Mouse (Mus musculus) myocyte (in vitro differentiated cells): ENCODE measurements at regions not wholly inside any gene's neighbourhood (a gene's known extent, or its start where the extent isn't known, plus 50 kb on each side); places are given as distances from the start of the nearest gene placed in this dataset.

Source experiments
- H3K27me3 ChIP-seq: one replicate; pipeline ENCODE4 v1.6.1; 2011; ENCODE audit not compliant: control insufficient read depth, insufficient read depth, insufficient read length
- H3K36me3 ChIP-seq: one replicate; pipeline ENCODE4 v1.6.1; 2011; ENCODE audit not compliant: control insufficient read depth, insufficient read depth
- H3K4me2 ChIP-seq: one replicate; pipeline ENCODE4 v1.6.1; 2011; ENCODE audit warnings: low read depth, control low read depth
- H3K4me3 ChIP-seq: one replicate; pipeline ENCODE4 v1.5.1; 2011; ENCODE audit warnings: mild to moderate bottlenecking, control low read depth, moderate library complexity
- H3K79me2 ChIP-seq: one replicate; pipeline ENCODE4 v1.6.1; 2011; ENCODE audit not compliant: control insufficient read depth, insufficient read depth
- H3ac ChIP-seq: one replicate; pipeline ENCODE4 v1.6.1; 2011; ENCODE audit not compliant: control insufficient read depth, insufficient read length
- CEBPB ChIP-seq: IDR thresholded peaks from 2 replicates; pipeline ENCODE4 v1.6.1; 2011; ENCODE audit warnings: mild to moderate bottlenecking, moderate library complexity; ENCODE audit not compliant: poor library complexity, insufficient read depth, severe bottlenecking
- E2F4 ChIP-seq: IDR thresholded peaks from one replicate; pipeline ENCODE4 v1.6.1; 2011; ENCODE audit warnings: mild to moderate bottlenecking, control low read depth, moderate library complexity; ENCODE audit not compliant: insufficient read depth
- MAX ChIP-seq: IDR thresholded peaks from one replicate; pipeline ENCODE4 v1.6.1; 2011; ENCODE audit warnings: low read depth, mild to moderate bottlenecking, control low read depth
- MYOD1 ChIP-seq, 3 experiments: IDR thresholded peaks; one replicate each; pipeline ENCODE4 v1.6.1; 2011; ENCODE audit warnings: control low read depth in 2 of 3, low read depth in 2 of 3, mild to moderate bottlenecking in 2 of 3, moderate library complexity in 1 of 3; ENCODE audit not compliant: insufficient read length in 2 of 3, control insufficient read depth in 1 of 3
- MYOG ChIP-seq, 3 experiments: IDR thresholded peaks; one replicate each; pipeline ENCODE4 v1.6.1; 2011; ENCODE audit warnings: control low read depth in 2 of 3, low read depth in 2 of 3, mild to moderate bottlenecking in 2 of 3; ENCODE audit not compliant: insufficient read length in 2 of 3, control insufficient read depth in 1 of 3, insufficient read depth in 1 of 3
- POLR2A ChIP-seq: IDR thresholded peaks from one replicate; pipeline ENCODE4 v1.6.1; 2011; ENCODE audit warnings: low read depth, mild to moderate bottlenecking, control low read depth, moderate library complexity; ENCODE audit not compliant: insufficient read length
- POLR2AphosphoS2 ChIP-seq: IDR thresholded peaks from one replicate; pipeline ENCODE4 v1.6.1; 2011; ENCODE audit warnings: low read depth, control low read depth; ENCODE audit not compliant: insufficient read length
- REST ChIP-seq: IDR thresholded peaks from one replicate; pipeline ENCODE4 v1.6.1; 2011; ENCODE audit warnings: mild to moderate bottlenecking, control low read depth, moderate library complexity; ENCODE audit not compliant: insufficient read depth, insufficient read length
- SRF ChIP-seq: IDR thresholded peaks from one replicate; pipeline ENCODE4 v1.6.1; 2011; ENCODE audit warnings: low read depth; ENCODE audit not compliant: control insufficient read depth, insufficient read length
- TCF12 ChIP-seq: IDR thresholded peaks from one replicate; pipeline ENCODE4 v1.6.1; 2011; ENCODE audit warnings: mild to moderate bottlenecking, control low read depth; ENCODE audit not compliant: poor library complexity, insufficient read depth, severe bottlenecking
- TCF3 ChIP-seq: IDR thresholded peaks from one replicate; pipeline ENCODE4 v1.6.1; 2011; ENCODE audit warnings: low read depth, control low read depth; ENCODE audit not compliant: insufficient read length
- USF1 ChIP-seq: IDR thresholded peaks from one replicate; pipeline ENCODE4 v1.6.1; 2011; ENCODE audit warnings: low read depth, mild to moderate bottlenecking, control low read depth, moderate library complexity

DNA sequence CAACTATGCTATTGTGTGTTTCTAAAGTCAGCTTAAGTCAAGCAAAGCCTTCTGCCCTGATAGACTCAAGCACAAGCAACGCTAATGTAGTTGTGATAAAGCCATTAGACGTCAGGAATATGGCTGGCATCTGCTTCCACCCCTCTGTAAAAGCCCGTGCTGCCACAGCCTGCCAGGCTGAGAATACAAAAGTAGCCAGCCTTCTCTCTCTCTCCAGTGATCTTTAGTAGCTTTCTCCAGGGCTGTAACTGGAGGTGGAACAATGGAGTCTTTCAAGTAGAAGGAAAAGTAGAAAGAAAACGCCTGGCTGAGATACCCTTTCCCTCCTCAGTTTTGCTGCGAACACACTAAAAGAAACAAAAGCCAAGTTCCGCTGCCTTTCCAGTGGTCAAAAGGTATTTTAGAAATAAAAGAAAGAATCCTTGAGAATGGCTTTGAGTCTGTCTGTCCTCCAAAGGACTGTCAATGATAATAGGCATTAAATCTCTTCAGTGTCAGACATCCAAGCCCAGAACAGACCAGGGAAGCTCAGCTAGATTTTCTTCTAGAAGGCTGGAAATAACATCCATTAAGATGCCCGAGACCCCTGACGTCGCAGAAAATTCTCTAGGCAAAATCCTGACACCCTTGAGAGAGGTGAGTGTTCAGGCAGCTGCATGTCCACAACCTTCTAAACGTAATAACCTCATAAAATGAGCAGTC, 106.2 kb upstream of the Zfand5 start:
- H3K4me3 ChIP-seq, result no peak overlapping the region
- H3K36me3 ChIP-seq, result no peaks in the 10 kb centered on the region
- TF ChIP-seq MYOG (IDR thresholded peaks at IDR 0.05; ENCODE audit: control insufficient read depth in 1 of 3, insufficient read depth in 1 of 3, insufficient read length in 2 of 3, low read depth in 2 of 3), result no peak
- TF ChIP-seq CEBPB, result no peak
- no peak for TF ChIP-seq MYOD1 (IDR thresholded peaks at IDR 0.05; ENCODE audit: control insufficient read depth in 1 of 3, insufficient read length in 2 of 3, low read depth in 2 of 3)
- TF ChIP-seq POLR2A, result no peak
- no peak for TF ChIP-seq SRF
- TF ChIP-seq USF1, result no peak
- no peak for TF ChIP-seq REST
- TF ChIP-seq TCF3, result no peak
- TF ChIP-seq POLR2AphosphoS2, result no peak
- TF ChIP-seq E2F4, result no peak
- no peak for TF ChIP-seq MAX
- TF ChIP-seq TCF12, result no peak
- no peak overlapping the region for H3K4me2 ChIP-seq
- no peak overlapping the region for H3ac ChIP-seq
- H3K79me2 ChIP-seq, result no peaks in the 10 kb centered on the region
- H3K27me3 ChIP-seq, result no peaks in the 10 kb centered on the region

DNA sequence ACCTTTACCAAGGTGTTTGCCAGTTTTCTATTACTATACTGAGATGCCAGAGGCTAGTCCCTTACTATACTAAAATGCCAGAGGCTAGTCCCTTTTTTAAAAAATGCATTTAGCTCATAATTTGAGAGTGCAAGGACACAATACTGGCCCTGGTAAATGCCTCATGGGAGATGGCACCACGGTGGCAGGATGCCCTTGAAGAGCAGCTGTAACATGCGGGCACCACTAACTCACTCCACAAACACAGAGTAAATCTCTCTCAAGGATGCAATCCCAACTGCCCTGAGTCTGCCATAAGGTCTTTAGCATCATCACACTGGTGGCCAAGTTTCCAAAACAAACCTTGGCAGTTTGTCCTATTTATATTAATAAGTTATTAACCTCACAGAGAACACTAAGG, 108.1 kb upstream of the Zfand5 start:
- Histone ChIP-seq H3K4me3 (no peak overlapping the region), H3K27me3 (no peaks in the 10 kb centered on the region), H3ac (no peak overlapping the region), H3K79me2 (no peaks in the 10 kb centered on the region), H3K36me3 (no peaks in the 10 kb centered on the region), H3K4me2 (no peak overlapping the region)
- no peak for TF ChIP-seq TCF3
- TF ChIP-seq USF1, result no peak
- TF ChIP-seq SRF, result no peak
- no peak for TF ChIP-seq MYOD1 (IDR thresholded peaks at IDR 0.05; ENCODE audit: control insufficient read depth in 1 of 3, insufficient read length in 2 of 3, low read depth in 2 of 3)
- no peak for TF ChIP-seq POLR2A
- no peak for TF ChIP-seq REST
- TF ChIP-seq MYOG (IDR thresholded peaks at IDR 0.05; ENCODE audit: control insufficient read depth in 1 of 3, insufficient read depth in 1 of 3, insufficient read length in 2 of 3, low read depth in 2 of 3), result no peak
- no peak for TF ChIP-seq E2F4
- no peak for TF ChIP-seq CEBPB
- no peak for TF ChIP-seq POLR2AphosphoS2
- no peak for TF ChIP-seq MAX
- no peak for TF ChIP-seq TCF12

DNA sequence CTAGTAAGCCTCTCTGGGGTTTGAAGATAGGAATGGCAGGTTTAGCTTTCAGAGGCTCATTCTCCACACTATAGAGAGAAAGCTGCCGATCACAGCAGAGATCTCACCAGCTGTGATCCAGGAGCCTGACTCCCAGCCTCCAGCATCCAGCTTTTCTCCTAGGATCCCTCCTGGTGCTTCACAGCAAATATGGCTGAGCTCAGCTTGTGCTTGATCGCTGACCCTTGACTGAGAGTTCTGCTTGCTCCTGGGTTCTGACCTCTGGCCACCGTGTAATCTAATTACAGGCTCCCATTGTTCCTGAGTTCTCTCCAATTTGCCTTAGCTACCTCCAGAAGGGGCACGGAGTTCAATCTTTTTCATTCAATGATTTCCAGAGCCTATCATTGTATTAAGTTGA, 111.1 kb upstream of the Zfand5 start:
- TF ChIP-seq MYOG (IDR thresholded peaks at IDR 0.05; ENCODE audit: control insufficient read depth in 1 of 3, insufficient read depth in 1 of 3, insufficient read length in 2 of 3, low read depth in 2 of 3) (no peak), TCF12 (no peak), TCF3 (no peak), POLR2AphosphoS2 (no peak), SRF (no peak), E2F4 (no peak), CEBPB (no peak), USF1 (no peak), MYOD1 (IDR thresholded peaks at IDR 0.05; ENCODE audit: control insufficient read depth in 1 of 3, insufficient read length in 2 of 3, low read depth in 2 of 3) (no peak), MAX (no peak), REST (no peak), POLR2A (no peak)
- no peak overlapping the region for H3K4me2 ChIP-seq
- no peaks in the 10 kb centered on the region for H3K79me2 ChIP-seq
- no peak overlapping the region for H3K4me3 ChIP-seq
- no peaks in the 10 kb centered on the region for H3K27me3 ChIP-seq
- H3K36me3 ChIP-seq, result no peaks in the 10 kb centered on the region
- H3ac ChIP-seq, result no peak overlapping the region

- Histone ChIP-seq H3K79me2 (no peaks in the 10 kb centered on the region), H3K36me3 (no peaks in the 10 kb centered on the region), H3K4me2 (no peak overlapping the region), H3K27me3 (no peaks in the 10 kb centered on the region), H3ac (no peak overlapping the region), H3K4me3 (no peak overlapping the region)
- TF ChIP-seq POLR2A (no peak), USF1 (no peak), TCF3 (no peak), POLR2AphosphoS2 (no peak)
These were observed 112.6 kb upstream of the Zfand5 start for GRCm38 (mm10) chr19:21159189-21160137.
